Mouse (Mus musculus) spleen, adult 12 weeks (tissue): ENCODE data around the gene Vmn1r181.
"Not testable (repeated sequence)": the region's sequence is repeated elsewhere in the genome, so short reads cannot be mapped to it uniquely, and the experiment has no call there.

Experiments used
- DNase-seq: peaks from one replicate; pipeline ENCODE4 v3.0.0; 2022; ENCODE audit warnings: low spot score

Gene Vmn1r181

GRCm38 (mm10) chr7:23974315-23974714 lies at the start of gene Vmn1r181:
Vmn1r181 (plus strand) TSS chr7:23974615.
- DNase-seq, result not testable (repeated sequence)

GRCm38 (mm10) chr7:23926678-23927077 lies 47.7 kb upstream of the Vmn1r181 start, which contains the start of gene Vmn1r179:
Vmn1r179 (plus strand) TSS chr7:23926978.
- DNase-seq, result no peak

- no peak for DNase-seq
Measured at GRCm38 (mm10) chr7:23950332-23950731, 24.1 kb upstream of the Vmn1r181 start, which contains the start of gene Vmn1r180. Vmn1r180 (plus strand) TSS chr7:23950632.

GRCm38 (mm10) chr7:23968044-23968443 lies 6.4 kb upstream of the Vmn1r181 start:
- not testable (repeated sequence) for DNase-seq

GRCm38 (mm10) chr7:24001391-24001790 lies 27.0 kb downstream of the Vmn1r181 start, which contains the start of gene V1rd19:
V1rd19 (plus strand) TSS chr7:24001691.
- no peak for DNase-seq
